In the genomic region with DNA sequence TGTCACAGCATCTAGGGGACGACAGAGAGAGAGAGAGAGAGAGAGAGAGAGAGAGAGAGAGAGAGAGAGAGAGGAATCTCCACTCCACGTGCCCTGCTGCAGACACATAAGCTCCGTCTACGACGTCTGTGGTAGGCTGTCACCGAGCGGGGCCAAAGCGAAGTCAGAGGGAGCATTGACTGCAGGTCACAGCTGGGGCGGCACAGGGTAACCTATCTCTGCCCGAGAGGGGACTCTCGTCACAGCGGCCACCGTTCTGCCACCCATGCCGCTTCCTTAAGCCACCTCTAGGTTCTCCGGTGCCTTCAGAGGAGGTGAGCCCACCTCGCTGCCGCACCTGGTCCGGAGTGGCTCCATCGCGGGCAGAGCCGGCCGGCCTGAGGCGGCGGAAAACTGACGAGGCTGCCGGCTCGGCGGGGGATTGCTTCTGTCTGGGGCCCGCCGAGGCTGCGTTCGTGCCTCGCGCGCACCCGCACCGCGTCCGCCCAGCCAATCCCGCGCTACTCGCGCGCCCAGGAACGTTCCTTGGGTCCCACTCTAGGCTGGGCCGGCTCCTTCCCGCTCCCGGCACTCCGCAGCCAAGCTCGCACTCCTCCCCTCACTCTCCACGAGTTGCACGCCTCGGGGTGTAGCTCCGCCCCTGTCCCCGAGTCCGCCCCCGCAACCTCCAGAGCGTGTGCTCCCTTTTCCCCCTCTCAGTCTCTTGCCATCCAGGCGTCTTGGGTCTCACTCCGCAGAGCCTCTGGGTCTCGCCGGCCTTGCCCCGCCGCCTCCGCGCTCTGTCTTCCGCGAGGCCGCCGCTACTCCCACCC, we compare ENCODE assay signal across 8 mouse cellular contexts. TPM values are rescaled to one million over a fixed set of nuclear protein-coding genes. Genes with fewer than 3 reads are reported as not detected.
DNase-seq lines count a peak whose midpoint lies in the region; ATAC-seq and TF ChIP-seq lines count a peak whose summit lies in the region.

Gene Gphn, plus strand, starts transcription at position 673 of the 812 bp plus-strand sequence.

- intact Hi-C loops in heart, postnatal 10 days (cut with DNase I) = loop anchor here (5.0 to 10.0 kb wide), 2 partner anchors 521 to 639 kb away; partner anchors contain the start of genes Atp6v1d, Eif2s1 and Mpp5

- H3K27me3 ChIP-seq in ES-Bruce4 (ENCODE audit: control insufficient read depth, insufficient read depth, low read length, poor library complexity, severe bottlenecking) = peaks cover 3% of the 10 kb centered on the region; the same call in 1 of the 2 replicates
- no peaks in the 10 kb centered on the region for H3K27me3 ChIP-seq in forebrain, embryonic 13.5 days
- no peaks in the 10 kb centered on the region for H3K27me3 ChIP-seq in neural tube, embryonic 15.5 days (replicated peaks)

- peak within 1 kb of the TSS; percentile 88 for H3K4me3 ChIP-seq in ES-Bruce4 (ENCODE audit: low read depth, low read length)
- H3K4me3 ChIP-seq in forebrain, embryonic 13.5 days = peak within 1 kb of the TSS; percentile 97
- peak within 1 kb of the TSS; percentile 98 for H3K4me3 ChIP-seq in neural tube, embryonic 15.5 days (replicated peaks)

- DNase-seq in heart, postnatal 10 days = peak; percentile 90 to 91
- DNase-seq in layer of hippocampus, adult 11-12 months (ENCODE audit: low spot score) = peak; percentile 91
- DNase-seq in lung, adult 18-20 months = peak; percentile 93 to 94
- peak; percentile 76 to 79 for DNase-seq in thymus, adult 18-20 months

- peak within 1 kb of the TSS; percentile 69 for H3K9ac ChIP-seq in ES-Bruce4 (ENCODE audit: low read depth, poor library complexity, severe bottlenecking)
- H3K9ac ChIP-seq in forebrain, embryonic 13.5 days = peak within 1 kb of the TSS; percentile 93
- peak within 1 kb of the TSS; percentile 97 for H3K9ac ChIP-seq in neural tube, embryonic 15.5 days (replicated peaks)

- WGBS in forebrain, embryonic 13.5 days = under 1% methylated on average over 66 of the region's 70 CpGs
- WGBS in neural tube, embryonic 15.5 days = under 1% methylated on average over 70 of the region's 70 CpGs

- no peaks in the 10 kb centered on the region for H3K9me3 ChIP-seq in ES-Bruce4 (replicated peaks; ENCODE audit: control insufficient read depth, insufficient read depth, low read length, poor library complexity, severe bottlenecking)
- H3K9me3 ChIP-seq in forebrain, embryonic 13.5 days (replicated peaks) = no peaks in the 10 kb centered on the region
- H3K9me3 ChIP-seq in neural tube, embryonic 15.5 days (replicated peaks) = no peaks in the 10 kb centered on the region

- H3K4me2 ChIP-seq in forebrain, embryonic 13.5 days = peak within 1 kb of the TSS; percentile 77
- peak within 1 kb of the TSS; percentile 67 for H3K4me2 ChIP-seq in neural tube, embryonic 15.5 days

- ATAC-seq in cerebellum, adult (ENCODE audit: insufficient number of reproducible peaks, low FRiP score, low TSS enrichment) = peak; percentile 92
- peak; percentile 98 for ATAC-seq in forebrain, embryonic 13.5 days
- peak; percentile 98 for ATAC-seq in neural tube, embryonic 15.5 days (ENCODE audit: low FRiP score)

- TF ChIP-seq CTCF in ES-Bruce4 (IDR thresholded peaks at IDR 0.05; ENCODE audit: low read depth, low read length) = no peak

- no peak for TF ChIP-seq POLR2A in ES-Bruce4 (IDR thresholded peaks at IDR 0.05; ENCODE audit: insufficient read depth, low read length)

- 0 out of 2 replicates have a peak, but pooled peaks have one; percentile 26 for TF ChIP-seq EP300 in ES-Bruce4 (IDR thresholded peaks at IDR 0.05; ENCODE audit: insufficient read depth, low read depth, low read length)

- no peak within 1 kb of the TSS for H3K27ac ChIP-seq in ES-Bruce4 (ENCODE audit: insufficient read depth, low read length)
- peak within 1 kb of the TSS; percentile 98 for H3K27ac ChIP-seq in forebrain, embryonic 13.5 days
- H3K27ac ChIP-seq in neural tube, embryonic 15.5 days (replicated peaks) = peak within 1 kb of the TSS; percentile 99

- H3K4me1 ChIP-seq in ES-Bruce4 (ENCODE audit: control insufficient read depth, insufficient read depth, low read length) = no peaks in the 10 kb centered on the region
- peaks cover 11% of the 10 kb centered on the region for H3K4me1 ChIP-seq in forebrain, embryonic 13.5 days
- H3K4me1 ChIP-seq in neural tube, embryonic 15.5 days = peaks cover 9% of the 10 kb centered on the region

- H3K36me3 ChIP-seq in ES-Bruce4 (ENCODE audit: control insufficient read depth, insufficient read depth, low read length, poor library complexity, severe bottlenecking) = no peaks in the 10 kb centered on the region
- no peaks in the 10 kb centered on the region for H3K36me3 ChIP-seq in forebrain, embryonic 13.5 days (ENCODE audit: poor library complexity, severe bottlenecking)
- no peaks in the 10 kb centered on the region for H3K36me3 ChIP-seq in neural tube, embryonic 15.5 days

RNA-seq across cellular contexts. Expression of gene Gphn, which starts in this region (rescaled TPM):
- 6.2 and 6.7 TPM in 2 replicates for polyA plus RNA-seq in ES-Bruce4 (2011; ENCODE audit: insufficient read depth, insufficient read length, low read depth, missing spikeins)
- polyA plus RNA-seq in forebrain, embryonic 13.5 days (2015; fragmentation: Nextera tagmentation; extraction: Ambion mirVana) = 21.5 and 26.9 TPM in 2 replicates
- total RNA-seq in heart, postnatal 10 days (2021) = 10 to 100 TPM; 23.5 to 24.4 TPM
- 49.3 and 64.6 TPM in 2 replicates for polyA plus RNA-seq in neural tube, embryonic 15.5 days (2015; fragmentation: Nextera tagmentation; extraction: Ambion mirVana)
